8 mouse cellular contexts compared by ENCODE assay signal in the genomic region with DNA sequence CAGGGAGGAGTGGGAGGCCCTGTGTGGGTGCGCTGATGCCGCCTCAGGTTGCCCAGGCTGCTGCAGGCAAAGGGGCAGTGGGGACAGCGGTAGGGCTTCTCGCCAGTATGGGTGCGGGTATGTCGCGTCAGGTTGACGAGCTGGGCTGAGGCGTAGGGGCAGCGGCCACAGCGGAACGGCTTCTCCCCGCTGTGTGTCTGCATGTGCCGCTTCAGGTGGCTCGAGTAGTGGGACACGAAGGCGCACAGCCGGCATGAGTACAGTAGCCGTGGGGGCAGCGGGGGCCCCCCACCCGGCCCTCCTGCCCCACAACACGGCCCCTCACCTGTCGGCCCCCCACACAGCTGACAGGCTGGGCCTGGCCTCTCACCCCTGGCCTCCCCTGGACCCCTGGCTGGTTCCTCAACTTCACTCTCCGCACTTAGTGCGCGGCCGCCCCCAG. TPM values are rescaled to one million over a fixed set of nuclear protein-coding genes. Genes with fewer than 3 reads are reported as not detected.
DNase-seq lines count a peak whose midpoint lies in the region; ATAC-seq and TF ChIP-seq lines count a peak whose summit lies in the region.

No protein-coding gene starts in this region.

- peaks cover 12% of the 10 kb centered on the region for H3K79me2 ChIP-seq in myocyte (ENCODE audit: control insufficient read depth, insufficient read depth)

- H3ac ChIP-seq in myocyte (ENCODE audit: control insufficient read depth, insufficient read length): no peak overlapping the region

- H3K27me3 ChIP-seq in midbrain, embryonic 10.5 days (ENCODE audit: low read depth, poor library complexity, severe bottlenecking): no peaks in the 10 kb centered on the region
- H3K27me3 ChIP-seq in midbrain, embryonic 16.5 days (ENCODE audit: control insufficient read depth, insufficient read depth, low read depth, low read length): no peaks in the 10 kb centered on the region
- H3K27me3 ChIP-seq in intestine, embryonic 15.5 days (replicated peaks): no peaks in the 10 kb centered on the region
- no peaks in the 10 kb centered on the region for H3K27me3 ChIP-seq in myocyte (ENCODE audit: control insufficient read depth, insufficient read depth, insufficient read length)

- ATAC-seq in midbrain, embryonic 16.5 days: no peak
- ATAC-seq in intestine, embryonic 15.5 days: no peak

- peaks cover 6% of the 10 kb centered on the region for H3K9me3 ChIP-seq in midbrain, embryonic 10.5 days (replicated peaks)
- H3K9me3 ChIP-seq in midbrain, embryonic 16.5 days (replicated peaks; ENCODE audit: control insufficient read depth, low read length, poor library complexity, severe bottlenecking): peaks cover 5% of the 10 kb centered on the region
- 0 out of 2 replicates have a peak, but pooled peaks cover 4% of the 10 kb centered on the region for H3K9me3 ChIP-seq in intestine, embryonic 15.5 days

- DNase-seq in cerebellum, adult 18-20 months: peak; percentile 18 to 30
- no peak for DNase-seq in cerebellum, adult 9-10 months
- no peak for DNase-seq in midbrain, embryonic 10.5 days (ENCODE audit: low spot score)
- no peak for DNase-seq in layer of hippocampus, adult 9-11 months
- DNase-seq in spleen, postnatal 36 days (ENCODE audit: low spot score in 2 of 2): no peak

- TF ChIP-seq POLR2A in myocyte (IDR thresholded peaks at IDR 0.05; ENCODE audit: insufficient read length, low read depth): peak; percentile 50

- H3K9ac ChIP-seq in midbrain, embryonic 16.5 days (ENCODE audit: low read depth, low read length): no peak overlapping the region
- peak overlapping the region; percentile 80; the same call in 1 of the 2 replicates for H3K9ac ChIP-seq in intestine, embryonic 15.5 days

- no peak overlapping the region for H3K4me2 ChIP-seq in midbrain, embryonic 16.5 days (ENCODE audit: low read length)
- H3K4me2 ChIP-seq in intestine, embryonic 15.5 days (replicated peaks): peak overlapping the region; percentile 85; the same call in 1 of the 2 replicates
- H3K4me2 ChIP-seq in myocyte (ENCODE audit: low read depth): peak overlapping the region; percentile 81

- peak overlapping the region; percentile 84 for H3K4me3 ChIP-seq in midbrain, embryonic 10.5 days
- no peak overlapping the region for H3K4me3 ChIP-seq in midbrain, embryonic 16.5 days (ENCODE audit: low read depth, low read length)
- H3K4me3 ChIP-seq in intestine, embryonic 15.5 days (replicated peaks): no peak overlapping the region
- H3K4me3 ChIP-seq in myocyte: peak overlapping the region; percentile 90

- H3K27ac ChIP-seq in midbrain, embryonic 10.5 days (replicated peaks): no peak overlapping the region
- no peak overlapping the region for H3K27ac ChIP-seq in midbrain, embryonic 16.5 days (ENCODE audit: low read length)
- H3K27ac ChIP-seq in intestine, embryonic 15.5 days: no peak overlapping the region

- H3K36me3 ChIP-seq in midbrain, embryonic 10.5 days: peaks cover 87% of the 10 kb centered on the region
- H3K36me3 ChIP-seq in midbrain, embryonic 16.5 days (ENCODE audit: control insufficient read depth, insufficient read depth, low read length): peaks cover 62% of the 10 kb centered on the region
- H3K36me3 ChIP-seq in intestine, embryonic 15.5 days: peaks cover 65% of the 10 kb centered on the region
- H3K36me3 ChIP-seq in myocyte (ENCODE audit: control insufficient read depth, insufficient read depth): peaks cover 50% of the 10 kb centered on the region

- WGBS in midbrain, embryonic 10.5 days: 90% methylated on average over 27 of the region's 27 CpGs
- WGBS in midbrain, embryonic 16.5 days: 89% methylated on average over 27 of the region's 27 CpGs
- 92% methylated on average over 27 of the region's 27 CpGs for WGBS in intestine, embryonic 15.5 days

- peaks cover 27% of the 10 kb centered on the region for H3K4me1 ChIP-seq in midbrain, embryonic 10.5 days
- H3K4me1 ChIP-seq in midbrain, embryonic 16.5 days (ENCODE audit: control insufficient read depth, insufficient read depth, low read length): peaks cover 16% of the 10 kb centered on the region
- H3K4me1 ChIP-seq in intestine, embryonic 15.5 days (replicated peaks): peaks cover 16% of the 10 kb centered on the region

TF ChIP-seq in myocyte, 11 proteins besides CTCF, POLR2A, EP300 and RAD21:
- no peak for TF ChIP-seq CEBPB (IDR thresholded peaks at IDR 0.05; ENCODE audit: insufficient read depth, poor library complexity, severe bottlenecking)
- peak; percentile 99 for TF ChIP-seq POLR2AphosphoS2 (IDR thresholded peaks at IDR 0.05; ENCODE audit: insufficient read length, low read depth)

RNA-seq across cellular contexts. Expression of a gene that starts 1.8 kb away (rescaled TPM):
- polyA plus RNA-seq in midbrain, embryonic 10.5 days (2016; fragmentation: Nextera tagmentation; extraction: Ambion mirVana): 11.5 and 13.8 TPM in 2 replicates
- polyA plus RNA-seq in midbrain, embryonic 16.5 days (2015; fragmentation: Nextera tagmentation; extraction: Ambion mirVana): 12.6 and 14.3 TPM in 2 replicates
- polyA plus RNA-seq in intestine, embryonic 15.5 days (2015; fragmentation: Nextera tagmentation; extraction: Ambion mirVana): 8.1 and 8.8 TPM in 2 replicates
- polyA plus RNA-seq in myocyte (2012; fragmentation: generic; extraction: Trizol): 25.6 TPM

RNA-seq across cellular contexts. Expression of a gene that starts 7.1 kb away (rescaled TPM):
- polyA plus RNA-seq in midbrain, embryonic 10.5 days (2016; fragmentation: Nextera tagmentation; extraction: Ambion mirVana): 86.3 and 87.7 TPM in 2 replicates
- 81.5 and 93.8 TPM in 2 replicates for polyA plus RNA-seq in midbrain, embryonic 16.5 days (2015; fragmentation: Nextera tagmentation; extraction: Ambion mirVana)
- 58.0 and 67.3 TPM in 2 replicates for polyA plus RNA-seq in intestine, embryonic 15.5 days (2015; fragmentation: Nextera tagmentation; extraction: Ambion mirVana)
- 60.2 TPM for polyA plus RNA-seq in myocyte (2012; fragmentation: generic; extraction: Trizol)

RNA-seq across cellular contexts. Expression of a gene that starts 7.3 kb away (rescaled TPM):
- polyA plus RNA-seq in midbrain, embryonic 10.5 days (2016; fragmentation: Nextera tagmentation; extraction: Ambion mirVana): 139 and 153 TPM in 2 replicates
- 117 and 125 TPM in 2 replicates for polyA plus RNA-seq in midbrain, embryonic 16.5 days (2015; fragmentation: Nextera tagmentation; extraction: Ambion mirVana)
- polyA plus RNA-seq in intestine, embryonic 15.5 days (2015; fragmentation: Nextera tagmentation; extraction: Ambion mirVana): 131 and 136 TPM in 2 replicates
- polyA plus RNA-seq in myocyte (2012; fragmentation: generic; extraction: Trizol): 138 TPM

RNA-seq across cellular contexts. Expression of a gene that starts 20.1 kb away (rescaled TPM):
- polyA plus RNA-seq in midbrain, embryonic 10.5 days (2016; fragmentation: Nextera tagmentation; extraction: Ambion mirVana): 195 and 214 TPM in 2 replicates
- 183 and 186 TPM in 2 replicates for polyA plus RNA-seq in midbrain, embryonic 16.5 days (2015; fragmentation: Nextera tagmentation; extraction: Ambion mirVana)
- polyA plus RNA-seq in intestine, embryonic 15.5 days (2015; fragmentation: Nextera tagmentation; extraction: Ambion mirVana): 124 and 132 TPM in 2 replicates
- 89.3 TPM for polyA plus RNA-seq in myocyte (2012; fragmentation: generic; extraction: Trizol)

RNA-seq across cellular contexts. Expression of a gene that starts 20.4 kb away (rescaled TPM):
- polyA plus RNA-seq in midbrain, embryonic 10.5 days (2016; fragmentation: Nextera tagmentation; extraction: Ambion mirVana): 120 and 124 TPM in 2 replicates
- 61.7 and 63.6 TPM in 2 replicates for polyA plus RNA-seq in midbrain, embryonic 16.5 days (2015; fragmentation: Nextera tagmentation; extraction: Ambion mirVana)
- polyA plus RNA-seq in intestine, embryonic 15.5 days (2015; fragmentation: Nextera tagmentation; extraction: Ambion mirVana): 56.6 and 63.4 TPM in 2 replicates
- 24.9 TPM for polyA plus RNA-seq in myocyte (2012; fragmentation: generic; extraction: Trizol)

Comparison
In these comparisons a context has a peak if more than half of its experiments do, and no peak if none do; other contexts are left out.
1. DNase-seq: peak in cerebellum, adult 18-20 months (2 of 2); none in cerebellum, adult 9-10 months (single experiment), midbrain, embryonic 10.5 days (single experiment), layer of hippocampus, adult 9-11 months (single experiment) and spleen, postnatal 36 days (0 of 2).
2. H3K4me3 ChIP-seq: peak in midbrain, embryonic 10.5 days (single experiment) and myocyte (single experiment); none in midbrain, embryonic 16.5 days (single experiment) and intestine, embryonic 15.5 days (single experiment).